Mouse (Mus musculus) lung, adult 2 months (tissue): ENCODE measurements around the gene Kifc3.

Source experiments
- CTCF ChIP-seq: fragments of 200-500 bp; IDR thresholded peaks from 2 replicates; pipeline ENCODE4 v1.5.1; 2011; ENCODE audit warnings: mild to moderate bottlenecking, low read length, control low read depth; ENCODE audit not compliant: insufficient read depth
- POLR2A ChIP-seq: fragments of 200-500 bp; IDR thresholded peaks from 2 replicates; pipeline ENCODE4 v1.6.1; 2011; ENCODE audit warnings: low read depth, mild to moderate bottlenecking, control low read depth, low read length, borderline replicate concordance; ENCODE audit errors: extremely low read depth

DNA sequence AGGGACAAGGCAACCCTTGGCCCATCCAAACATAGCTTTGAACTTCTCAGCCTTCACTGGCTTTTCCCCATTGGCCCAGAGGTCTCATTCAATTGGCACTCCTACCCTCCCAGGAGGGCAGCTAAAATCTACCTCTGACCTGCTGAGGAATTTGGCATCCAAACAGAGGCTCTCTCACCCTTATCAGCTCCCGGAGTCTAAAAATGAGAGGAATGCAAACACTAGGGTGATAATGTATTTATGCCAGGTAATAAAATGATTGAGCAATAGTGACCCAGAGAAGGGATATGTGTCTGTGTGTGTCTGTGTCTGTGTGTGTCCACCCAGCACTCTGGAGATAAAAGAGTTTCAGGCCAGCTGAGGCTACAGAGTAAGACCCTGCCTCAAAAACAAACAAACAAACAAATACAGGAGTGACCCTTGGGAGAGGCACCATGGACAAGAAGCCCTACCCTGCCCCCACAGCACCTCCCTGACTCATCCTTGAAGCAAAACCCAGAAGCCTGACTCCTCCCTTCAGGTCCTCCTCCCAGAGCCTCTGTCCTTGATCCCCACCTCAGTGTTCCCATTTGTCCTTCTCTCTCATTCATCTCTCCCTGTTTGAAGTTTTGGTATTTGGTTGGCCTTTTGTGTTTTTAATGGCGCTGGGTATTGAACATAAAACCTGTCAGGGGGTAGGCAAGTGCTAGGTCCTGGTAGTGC is 56.4 kb downstream of the Kifc3 start:
- TF ChIP-seq POLR2A: no peak
- TF ChIP-seq CTCF: no peak
